Mouse (Mus musculus): Measurements from ENCODE around the gene Gpr37l1. TPM values are rescaled to one million over a fixed set of nuclear protein-coding genes. Genes with fewer than 3 reads are reported as not detected.
A peak's percentile ranks its signal among the peaks of the same experiment; 100 is the strongest.

Gene Gpr37l1
- 100 to 1,000 TPM; 168 to 183 TPM for total RNA-seq (2021)
- long read RNA-seq, experiment 1, transcript Gpr37l1-201 (2 exons, 2,269 nt), result major isoform, 199 of 217 reads
- long read RNA-seq, experiment 1, partial matches to known transcripts, result 0 of 217 reads
- long read RNA-seq, experiment 1, other reads (novel, unspliced or antisense), result 18 of 217 reads
- long read RNA-seq, experiment 2, transcript Gpr37l1-201 (2 exons, 2,269 nt), result major isoform, 189 of 202 reads
- long read RNA-seq, experiment 2, partial matches to known transcripts, result 0 of 202 reads
- long read RNA-seq, experiment 2, other reads (novel, unspliced or antisense), result 13 of 202 reads

DNA sequence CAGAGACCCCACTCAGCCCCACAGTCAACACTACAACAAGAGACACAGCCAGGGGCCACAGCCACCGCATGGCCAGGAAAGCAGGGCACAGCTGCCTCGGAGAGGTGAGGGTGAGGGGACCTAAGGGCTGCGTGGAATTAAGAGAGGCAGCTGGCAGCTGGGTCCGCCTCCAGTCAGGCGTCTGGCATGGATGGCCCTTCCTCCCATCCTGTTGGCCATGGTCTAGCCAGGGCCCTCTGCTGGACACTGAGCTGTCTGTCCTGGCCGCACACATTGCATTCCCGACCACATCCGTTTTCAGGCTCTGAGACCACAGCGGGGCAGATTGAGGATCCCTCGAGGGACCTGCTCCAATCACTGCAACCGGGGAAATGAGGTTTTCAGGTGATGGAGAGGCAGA, at the start of gene Gpr37l1:
Gene Gpr37l1, minus strand, starts transcription at position 247 of the 400 bp plus-strand sequence.
- peak; percentile 52 for TF ChIP-seq CTCF (IDR thresholded peaks at IDR 0.05)
- Histone ChIP-seq H3K4me3 (peak within 1 kb of the TSS; percentile 35), H3K27ac (peak within 1 kb of the TSS; percentile 76)
- intact Hi-C loops (cut with DNase I), result loop anchor here (1.0 kb wide), 1 partner anchor 13 kb away; no protein-coding TSS in a partner anchor
- peak in 1 of 2 experiments; percentile 57 for DNase-seq (ENCODE audit: extremely low spot score in 1 of 2, low spot score in 2 of 2)

GRCm38 (mm10) chr1:135213772-135214640, 46.5 kb upstream of the Gpr37l1 start:
- H3K27ac ChIP-seq, result no peak overlapping the region
- intact Hi-C loops (cut with DNase I), result no loop called here
- H3K4me3 ChIP-seq, result no peak overlapping the region
- no peak for TF ChIP-seq CTCF (IDR thresholded peaks at IDR 0.05)
- no peak for DNase-seq (ENCODE audit: extremely low spot score in 1 of 2, low spot score in 2 of 2)

GRCm38 (mm10) chr1:135210421-135210820, 42.9 kb upstream of the Gpr37l1 start:
- DNase-seq (ENCODE audit: extremely low spot score in 1 of 2, low spot score in 2 of 2), result no peak
- no peak overlapping the region for H3K4me3 ChIP-seq
- no peak for TF ChIP-seq CTCF (IDR thresholded peaks at IDR 0.05)
- H3K27ac ChIP-seq, result no peak overlapping the region
- intact Hi-C loops (cut with DNase I), result no loop called here

- no peak for DNase-seq (ENCODE audit: extremely low spot score in 1 of 2, low spot score in 2 of 2)
- intact Hi-C loops (cut with DNase I), result no loop called here
- no peak for TF ChIP-seq CTCF (IDR thresholded peaks at IDR 0.05)
- Histone ChIP-seq H3K27ac (no peak overlapping the region), H3K4me3 (no peak overlapping the region)
These were observed 41.2 kb upstream of the Gpr37l1 start for GRCm38 (mm10) chr1:135208716-135209115.

DNA sequence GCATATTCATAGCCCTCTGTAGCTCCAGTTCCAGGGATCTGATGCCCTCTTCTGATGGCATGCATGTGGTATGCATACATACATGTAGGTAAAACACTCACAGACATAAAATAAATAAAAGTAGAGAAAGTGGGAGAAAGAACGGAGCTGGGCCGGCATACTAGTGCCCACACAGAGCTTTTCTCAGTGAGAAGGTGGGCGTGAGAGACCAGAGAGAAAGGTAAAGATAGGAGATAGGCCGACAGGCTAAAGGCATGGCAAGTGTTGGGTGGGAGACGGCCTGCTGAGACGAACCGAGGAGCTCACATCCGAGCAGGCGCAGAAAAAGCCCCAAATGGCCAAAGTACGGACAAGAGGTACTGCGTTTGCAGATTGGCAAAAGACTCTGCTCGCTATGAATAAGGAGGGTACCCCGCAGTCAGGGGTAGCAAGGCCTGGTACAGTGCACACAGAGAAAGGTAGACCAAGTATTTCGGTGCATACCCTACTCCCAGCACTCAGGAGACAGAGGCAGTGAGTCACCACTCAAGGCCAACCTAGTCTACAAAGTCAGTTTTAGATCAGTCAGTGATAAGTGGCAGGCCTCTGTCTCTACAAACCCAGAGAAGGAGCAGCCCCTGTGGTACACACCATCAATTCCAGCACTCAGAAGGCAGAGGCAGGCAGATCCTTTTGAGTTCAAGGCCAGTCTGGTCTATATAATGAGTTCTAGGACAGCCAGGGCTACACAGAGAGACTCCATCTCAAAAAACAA, 39.3 kb upstream of the Gpr37l1 start:
- intact Hi-C loops (cut with DNase I), result no loop called here
- no peak for DNase-seq (ENCODE audit: extremely low spot score in 1 of 2, low spot score in 2 of 2)
- no peak for TF ChIP-seq CTCF (IDR thresholded peaks at IDR 0.05)

DNA sequence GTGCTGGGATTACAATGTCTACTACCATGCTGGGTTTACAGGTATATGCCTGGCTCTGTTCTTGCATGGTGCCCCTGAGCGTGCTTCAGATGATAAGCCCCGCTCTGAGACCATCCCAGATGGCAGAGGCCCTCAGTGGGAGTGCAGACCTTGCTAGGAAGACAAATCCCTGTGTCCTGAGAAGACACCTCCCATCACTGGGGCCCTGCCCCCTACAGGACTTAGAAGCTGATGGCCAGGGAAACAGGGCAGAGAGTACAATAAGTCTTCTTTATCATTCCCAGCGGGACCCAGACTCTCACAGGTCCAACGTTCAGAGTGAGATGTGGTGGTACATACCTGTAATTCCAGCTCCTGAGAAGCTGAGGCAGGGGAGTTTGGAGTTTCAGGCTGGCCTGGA, 37.8 kb upstream of the Gpr37l1 start:
- no peak for TF ChIP-seq CTCF (IDR thresholded peaks at IDR 0.05)
- DNase-seq (ENCODE audit: extremely low spot score in 1 of 2, low spot score in 2 of 2), result no peak
- Histone ChIP-seq H3K27ac (no peak overlapping the region), H3K4me3 (no peak overlapping the region)
- intact Hi-C loops (cut with DNase I), result no loop called here

More for the DNA sequence above, 39.3 kb upstream of the Gpr37l1 start:
- Histone ChIP-seq H3K4me3 (no peak overlapping the region), H3K27ac (no peak overlapping the region)

DNA sequence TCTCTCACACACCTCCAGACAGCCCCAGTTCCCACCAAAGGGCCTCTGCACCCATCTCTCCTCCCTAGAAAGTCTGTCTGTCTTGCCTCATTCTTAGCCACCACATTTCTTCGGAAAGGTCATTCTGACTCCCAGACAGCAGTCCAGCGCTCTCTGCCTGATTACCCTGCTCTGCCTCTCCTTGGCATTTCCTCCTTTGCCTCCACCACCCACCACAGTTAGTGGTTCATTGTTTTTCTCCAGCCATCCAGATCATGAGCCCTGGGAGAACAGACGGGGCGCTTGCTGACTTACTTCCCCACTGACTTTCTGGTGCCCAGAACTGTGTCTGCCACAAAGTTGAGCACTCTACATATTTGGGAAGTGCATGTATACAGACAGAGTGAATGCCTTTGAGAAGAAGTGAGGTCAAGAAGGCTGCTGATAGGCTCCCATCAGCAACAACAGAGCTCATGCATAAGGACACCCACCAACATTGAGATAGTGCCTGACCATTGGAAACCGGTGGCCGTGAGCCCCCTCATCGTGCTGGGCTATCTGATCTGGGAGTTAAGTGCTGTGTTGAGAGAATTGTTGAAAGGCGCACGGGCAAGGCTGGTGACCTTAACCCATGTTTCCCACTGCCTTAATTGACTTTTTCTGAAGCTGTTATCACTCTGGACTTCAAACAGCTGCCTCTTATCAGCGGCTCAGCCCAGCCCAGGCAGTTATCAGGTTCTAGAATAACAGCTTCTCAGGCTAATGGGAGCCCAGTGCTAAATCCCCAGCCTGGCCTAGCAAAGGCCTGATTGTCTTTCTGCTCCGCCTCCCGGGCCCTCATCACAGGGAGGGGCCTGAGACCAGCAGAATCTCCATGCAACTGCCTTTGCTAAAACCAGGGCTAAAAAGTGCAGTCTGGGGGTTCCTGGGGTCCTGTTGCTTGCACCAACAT, 37.0 kb upstream of the Gpr37l1 start:
- no peak for TF ChIP-seq CTCF (IDR thresholded peaks at IDR 0.05)
- intact Hi-C loops (cut with DNase I), result no loop called here
- Histone ChIP-seq H3K4me3 (no peak overlapping the region), H3K27ac (no peak overlapping the region)
- no peak for DNase-seq (ENCODE audit: extremely low spot score in 1 of 2, low spot score in 2 of 2)

GRCm38 (mm10) chr1:135200400-135200799, 32.9 kb upstream of the Gpr37l1 start:
- no peak for DNase-seq (ENCODE audit: extremely low spot score in 1 of 2, low spot score in 2 of 2)
- no peak for TF ChIP-seq CTCF (IDR thresholded peaks at IDR 0.05)
- intact Hi-C loops (cut with DNase I), result no loop called here
- H3K27ac ChIP-seq, result no peak overlapping the region
- no peak overlapping the region for H3K4me3 ChIP-seq

DNA sequence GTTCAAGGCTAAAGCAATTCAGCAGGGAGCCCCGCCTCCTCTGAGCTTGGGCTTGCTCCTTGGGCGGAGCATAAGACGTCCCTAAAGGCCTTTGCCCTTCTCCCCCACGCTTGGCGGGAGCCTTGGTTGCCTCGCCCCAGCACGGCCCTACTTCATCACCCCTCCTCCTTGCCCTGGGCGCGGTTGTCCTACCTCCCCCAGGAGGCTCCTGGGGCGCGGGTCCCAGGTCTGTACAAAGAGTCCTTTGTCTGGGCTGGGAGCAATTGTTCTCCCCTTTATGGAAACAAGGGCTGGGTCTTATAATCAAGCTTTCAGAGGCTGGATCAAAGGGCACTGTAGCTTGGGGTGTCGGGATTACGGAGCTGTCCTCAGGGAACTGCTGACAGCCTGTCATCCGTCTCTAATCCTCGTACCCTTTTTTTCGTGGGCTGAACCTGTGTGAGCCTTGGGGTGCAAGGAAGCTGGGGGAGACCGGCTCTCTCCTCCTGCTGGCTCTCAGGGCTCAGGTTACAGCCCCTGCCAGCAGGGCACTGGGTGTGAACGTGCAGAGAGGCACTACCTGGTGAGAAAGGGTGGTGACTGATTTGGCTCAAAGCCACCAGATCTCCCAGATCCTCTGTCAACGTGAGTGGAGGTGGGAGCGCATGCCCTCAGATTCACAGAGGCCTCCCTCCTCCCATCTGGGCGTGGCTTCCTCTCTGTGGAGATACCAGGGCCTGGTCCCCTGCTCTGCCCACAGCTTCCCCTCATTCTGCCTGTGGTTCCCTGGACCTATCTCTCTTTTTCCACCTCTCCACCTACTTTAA, 31.7 kb upstream of the Gpr37l1 start:
- DNase-seq (ENCODE audit: extremely low spot score in 1 of 2, low spot score in 2 of 2), result no peak
- intact Hi-C loops (cut with DNase I), result no loop called here
- no peak for TF ChIP-seq CTCF (IDR thresholded peaks at IDR 0.05)
- H3K4me3 ChIP-seq, result no peak overlapping the region
- H3K27ac ChIP-seq, result no peak overlapping the region

DNA sequence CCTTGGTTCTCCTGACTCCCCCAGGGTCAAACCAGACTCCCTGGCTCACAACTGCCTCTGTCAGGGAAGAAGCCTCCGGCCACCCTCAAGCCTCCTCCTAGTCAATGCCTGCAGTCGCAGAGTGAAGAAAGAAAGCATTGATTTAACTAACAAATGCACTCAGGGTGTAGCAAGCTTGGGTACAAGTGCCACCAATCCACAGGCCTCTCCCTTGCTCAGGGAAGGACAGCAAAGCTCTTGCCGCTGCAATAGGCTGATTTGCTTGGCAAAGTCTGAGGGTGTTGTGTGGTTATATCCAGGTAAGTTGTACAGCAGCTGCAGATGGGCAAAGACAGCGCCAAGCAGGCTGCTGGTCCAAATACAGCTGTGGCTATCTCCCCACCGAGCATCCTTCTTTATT, 30.9 kb upstream of the Gpr37l1 start:
- no peak overlapping the region for H3K27ac ChIP-seq
- no peak for TF ChIP-seq CTCF (IDR thresholded peaks at IDR 0.05)
- DNase-seq (ENCODE audit: extremely low spot score in 1 of 2, low spot score in 2 of 2), result no peak
- intact Hi-C loops (cut with DNase I), result no loop called here
- no peak overlapping the region for H3K4me3 ChIP-seq
